Mouse (Mus musculus) lung, postnatal 0 days (tissue): ENCODE measurements around the gene Zmynd8. TPM values are rescaled to one million over a fixed set of nuclear protein-coding genes. Genes with fewer than 3 reads are reported as not detected.

ENCODE experiments used
- ATAC-seq: fragments of 200-750 bp; cut with Nextera tagmentation; 2 replicates; pipeline ENCODE4 v1.8.0; 2017; ENCODE audit warnings: moderate library complexity
- DNase-seq: peaks from one replicate; pipeline ENCODE4 v3.0.0-alpha.2; 2016; ENCODE audit warnings: low spot score
- H3K27ac ChIP-seq: fragments of 300-500 bp; sonication (generic); 2 replicates; pipeline ENCODE4 v1.5.1; 2014; ENCODE audit warnings: antibody characterized with exemption, mild to moderate bottlenecking, low read length, mixed read lengths
- H3K27me3 ChIP-seq: fragments of 300-500 bp; sonication (generic); replicated peaks from 2 replicates; pipeline ENCODE4 v1.6.1; 2014; ENCODE audit warnings: low read length, mixed read lengths; ENCODE audit not compliant: insufficient read depth
- H3K36me3 ChIP-seq: fragments of 300-500 bp; sonication (generic); 2 replicates; pipeline ENCODE4 v1.6.1; 2014; ENCODE audit warnings: low read length, mixed read lengths; ENCODE audit not compliant: insufficient read depth
- H3K4me1 ChIP-seq: fragments of 300-500 bp; sonication (generic); 2 replicates; pipeline ENCODE4 v1.6.1; 2014; ENCODE audit warnings: antibody characterized with exemption, low read depth, low read length, mixed read lengths; ENCODE audit not compliant: insufficient read depth
- H3K4me2 ChIP-seq: fragments of 300-500 bp; sonication (generic); replicated peaks from 2 replicates; pipeline ENCODE4 v1.6.1; 2014; ENCODE audit warnings: low read depth, mild to moderate bottlenecking, low read length, moderate library complexity, mixed read lengths
- H3K4me3 ChIP-seq: fragments of 300-500 bp; sonication (generic); 2 replicates; pipeline ENCODE4 v1.5.1; 2014; ENCODE audit warnings: low read depth, low read length
- H3K9ac ChIP-seq: fragments of 300-500 bp; sonication (generic); replicated peaks from 2 replicates; pipeline ENCODE4 v1.6.1; 2014; ENCODE audit warnings: low read depth, mild to moderate bottlenecking
- H3K9me3 ChIP-seq: fragments of 300-500 bp; sonication (generic); 2 replicates; pipeline ENCODE4 v1.6.1; 2016; ENCODE audit warnings: low read length, mixed read lengths
- CTCF ChIP-seq: IDR thresholded peaks from 2 replicates; pipeline ENCODE4 v1.5.1; 2016; ENCODE audit warnings: antibody characterized with exemption, mild to moderate bottlenecking
- EP300 ChIP-seq: IDR thresholded peaks from 2 replicates; pipeline ENCODE4 v1.6.1; 2016; ENCODE audit warnings: antibody characterized with exemption, mild to moderate bottlenecking, control low read depth
- WGBS: fragments of 180-500 bp; shearing (Covaris S2); extraction: QIAGEN DNeasy Blood & Tissue Kit; methylation state at CpG from one replicate; pipeline ENCODE4 v1.1.7; 2014; 5-methylcytosine and 5-hydroxymethylcytosine counted together
- microRNA-seq: library from miRNA; unstranded; fragments of <30 nt; microRNA quantifications from one replicate; pipeline ENCODE4, GENCODE M21; 2016
- polyA plus RNA-seq: library from polyadenylated mRNA; unstranded; fragments of >200 nt; fragmentation: Nextera tagmentation; extraction: Ambion mirVana; gene quantifications from 2 replicates; pipeline ENCODE4 v1.2.1, GENCODE M21; 2015

Zmynd8 gene
- polyA plus RNA-seq, 1 experiment from 2014 or later, result 32.1 TPM

GRCm38 (mm10) chr2:165740381-165740780 is 158.4 kb downstream of the Zmynd8 start:
- Histone ChIP-seq H3K9ac (no peak overlapping the region), H3K4me2 (no peak overlapping the region), H3K27me3 (no peaks in the 10 kb centered on the region), H3K27ac (no peak overlapping the region), H3K4me1 (no peaks in the 10 kb centered on the region), H3K36me3 (no peaks in the 10 kb centered on the region), H3K9me3 (no peaks in the 10 kb centered on the region), H3K4me3 (no peak overlapping the region)
- WGBS, result 60% methylated on average over 4 of the region's 5 CpGs
- DNase-seq (no peak), ATAC-seq (no peak)
- no peak for TF ChIP-seq EP300
- no peak for TF ChIP-seq CTCF

- Histone ChIP-seq H3K4me3 (no peak overlapping the region), H3K4me1 (no peaks in the 10 kb centered on the region), H3K4me2 (no peak overlapping the region), H3K9ac (no peak overlapping the region), H3K9me3 (no peaks in the 10 kb centered on the region), H3K36me3 (no peaks in the 10 kb centered on the region), H3K27ac (no peak overlapping the region), H3K27me3 (no peaks in the 10 kb centered on the region)
- DNase-seq (no peak), ATAC-seq (no peak)
- no peak for TF ChIP-seq CTCF
- 28% methylated on average over 2 of the region's 2 CpGs for WGBS
Observed at GRCm38 (mm10) chr2:165736297-165736696, 162.5 kb downstream of the Zmynd8 start.

Small RNA genes lying within 50 kb of the gene (microRNA-seq; reads per million reads assigned to microRNA genes)
- gene Gm22692, result not detected

Other genes starting within 250 kb of the Zmynd8 start
- gene Ncoa3, start 93.6 kb upstream of the Zmynd8 start, polyA plus RNA-seq, result 8.5 and 10.4 TPM in 2 replicates